Mouse (Mus musculus) embryonic fibroblast, embryonic 13.5 days (primary cell): ENCODE results near the gene Cdhr5. TPM values are rescaled to one million over a fixed set of nuclear protein-coding genes. Genes with fewer than 3 reads are reported as not detected.
A peak's percentile ranks its signal among the peaks of the same experiment; 100 is the strongest.
"Not testable (repeated sequence)": the region's sequence is repeated elsewhere in the genome, so short reads cannot be mapped to it uniquely, and the experiment has no call there.

Experiments
- H3K27ac ChIP-seq: 2 replicates; pipeline ENCODE4 v1.5.1; 2012; ENCODE audit warnings: low read length, control low read depth, inconsistent platforms; ENCODE audit not compliant: insufficient read depth
- H3K4me1 ChIP-seq: 2 replicates; pipeline ENCODE4 v1.6.1; 2011; ENCODE audit warnings: low read length; ENCODE audit not compliant: control insufficient read depth, insufficient read depth
- H3K4me3 ChIP-seq: 2 replicates; pipeline ENCODE4 v1.5.1; 2011; ENCODE audit warnings: mild to moderate bottlenecking, control low read depth, low read length; ENCODE audit not compliant: insufficient read depth
- CTCF ChIP-seq: IDR thresholded peaks from 2 replicates; pipeline ENCODE4 v1.5.1; 2011; ENCODE audit warnings: mild to moderate bottlenecking, control low read depth, low read length, moderate library complexity, borderline replicate concordance; ENCODE audit not compliant: insufficient read depth
- POLR2A ChIP-seq: IDR thresholded peaks from 2 replicates; pipeline ENCODE4 v1.6.1; 2011; ENCODE audit warnings: low read depth, mild to moderate bottlenecking, control low read depth, low read length, moderate library complexity
- polyA plus RNA-seq: library from polyadenylated mRNA; stranded (reverse); fragments of >200 nt; gene quantifications from 2 replicates; pipeline ENCODE4 v1.2.4, GENCODE M21; 2011; ENCODE audit warnings: low read depth; ENCODE audit not compliant: missing spikeins, insufficient read length

The Cdhr5 gene
- polyA plus RNA-seq, 1 experiment: not detected

DNA sequence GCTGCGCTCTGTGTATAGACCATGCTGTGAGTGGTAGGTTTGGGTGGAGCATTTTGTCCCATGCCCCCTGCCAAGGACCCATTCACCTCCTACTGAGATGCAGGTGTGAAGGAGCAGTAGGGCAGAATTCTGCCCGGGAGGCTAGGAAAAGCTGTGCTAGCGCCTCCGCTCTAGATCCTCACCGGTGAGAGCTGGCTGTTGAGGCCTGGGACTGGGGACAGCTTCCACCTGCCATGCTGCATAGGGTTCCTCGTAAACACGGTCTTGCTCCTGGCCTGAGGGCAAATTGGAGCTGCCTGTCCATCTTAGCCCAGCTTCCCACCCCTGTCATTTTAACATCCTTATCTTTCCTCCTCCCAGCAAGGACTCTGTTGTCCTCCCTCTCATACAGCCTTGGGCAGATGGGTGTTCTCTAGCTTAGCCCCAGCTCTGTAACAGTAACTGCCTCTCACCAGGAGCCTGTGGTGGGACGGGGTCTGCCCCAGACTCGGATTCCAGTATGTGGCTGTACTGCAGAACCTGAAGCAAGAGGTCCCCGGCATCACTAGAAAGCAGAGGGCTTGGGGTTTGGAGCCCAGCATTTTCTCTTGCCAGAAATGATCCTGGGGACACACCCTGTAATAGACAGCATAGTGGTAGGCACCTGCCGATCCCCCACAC is 12.4 kb downstream of the Cdhr5 start:
- H3K4me3 ChIP-seq: no peak overlapping the region
- H3K27ac ChIP-seq: no peak overlapping the region
- H3K4me1 ChIP-seq: no peaks in the 10 kb centered on the region; the same call in 1 of the 2 replicates
- TF ChIP-seq CTCF (no peak), POLR2A (no peak)

DNA sequence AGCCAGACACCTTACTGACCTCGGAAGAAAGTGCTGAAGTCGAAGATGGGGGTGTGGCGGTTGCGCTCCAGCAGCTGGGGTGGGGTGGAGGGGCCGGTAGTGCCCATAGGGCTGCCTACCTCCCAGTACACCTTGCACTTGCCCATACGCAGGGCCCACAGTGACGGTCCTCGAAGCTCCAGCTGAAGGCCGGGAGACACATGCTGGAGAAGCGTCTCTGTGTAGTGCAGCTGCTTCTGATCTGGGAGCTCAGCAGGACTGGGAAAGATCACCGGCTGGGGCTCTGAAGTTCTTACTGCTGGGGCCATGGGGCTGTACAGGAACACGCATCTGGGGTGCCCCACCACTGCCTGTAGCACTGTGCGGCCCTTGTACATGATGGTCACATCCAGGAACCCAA is 12.9 kb downstream of the Cdhr5 start:
- TF ChIP-seq POLR2A (no peak), CTCF (no peak)
- Histone ChIP-seq H3K27ac (no peak overlapping the region), H3K4me3 (no peak overlapping the region), H3K4me1 (no peaks in the 10 kb centered on the region; the same call in 1 of the 2 replicates)

DNA sequence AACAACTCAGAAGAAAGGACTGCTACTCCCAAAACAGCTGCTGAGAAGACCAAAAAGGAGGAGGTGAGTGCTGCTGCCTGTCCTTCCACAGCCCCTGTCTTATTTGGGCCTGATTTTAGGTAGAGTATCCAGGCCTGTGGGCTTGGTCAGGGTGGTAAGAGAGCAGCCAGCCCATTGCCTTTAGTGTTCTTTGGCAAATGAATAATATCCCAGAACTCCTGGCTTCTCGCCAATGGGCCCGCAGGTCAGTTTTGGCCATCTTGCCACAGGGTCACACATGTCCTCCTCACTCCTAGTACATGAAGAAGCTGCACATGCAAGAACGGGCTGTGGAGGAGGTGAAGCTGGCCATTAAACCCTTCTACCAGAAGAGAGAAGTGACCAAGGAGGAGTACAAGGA is 15.1 kb downstream of the Cdhr5 start:
- TF ChIP-seq CTCF (no peak), POLR2A (no peak)
- H3K4me3 ChIP-seq: no peak overlapping the region

DNA sequence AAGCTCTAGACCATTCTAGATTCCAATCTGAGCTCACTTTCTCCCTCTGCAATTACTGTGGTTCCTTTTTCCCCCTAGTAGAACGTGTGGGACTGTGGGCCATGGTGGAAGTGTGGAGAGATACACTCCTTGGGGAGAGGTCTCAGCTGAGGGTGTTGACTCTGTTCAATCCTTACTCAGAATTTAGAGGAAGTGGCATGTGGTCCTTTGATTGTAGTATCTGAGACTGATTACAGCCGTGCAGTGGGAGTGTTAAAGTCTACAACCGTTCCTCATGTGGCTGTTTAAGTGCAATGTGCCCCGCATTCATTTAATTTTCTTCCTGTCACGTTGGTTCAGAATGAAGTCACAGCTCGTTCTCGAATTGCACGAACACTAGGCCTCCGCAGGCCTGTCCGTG is 20.4 kb downstream of the Cdhr5 start:
- Histone ChIP-seq H3K4me1 (no peaks in the 10 kb centered on the region), H3K4me3 (no peak overlapping the region), H3K27ac (no peak overlapping the region)
- no peak for TF ChIP-seq POLR2A
- TF ChIP-seq CTCF: no peak

More for the DNA sequence above, 15.1 kb downstream of the Cdhr5 start:
- Histone ChIP-seq H3K27ac (no peak overlapping the region), H3K4me1 (no peaks in the 10 kb centered on the region; the same call in 1 of the 2 replicates)

DNA sequence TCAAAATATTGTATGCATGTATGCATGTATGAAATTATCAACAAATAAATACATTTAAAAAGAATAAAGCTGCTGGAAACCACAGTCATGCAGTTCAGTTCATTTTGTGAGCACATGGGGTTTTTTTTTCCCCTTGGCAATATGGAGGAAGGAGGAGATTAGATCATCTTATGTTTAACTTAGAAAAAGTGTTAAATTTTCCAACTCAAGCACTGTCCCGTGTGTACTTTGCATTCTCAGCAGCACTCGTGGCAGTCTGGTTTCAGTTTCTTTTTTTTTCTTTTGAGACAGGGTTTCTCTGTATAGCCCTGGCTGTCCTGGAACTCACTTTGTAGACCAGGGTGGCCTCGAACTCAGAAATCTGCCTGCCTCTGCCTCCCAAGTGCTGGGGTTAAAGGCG is 26.1 kb downstream of the Cdhr5 start:
- H3K27ac ChIP-seq, H3K4me1 ChIP-seq, H3K4me3 ChIP-seq: not testable (repeated sequence)

DNA sequence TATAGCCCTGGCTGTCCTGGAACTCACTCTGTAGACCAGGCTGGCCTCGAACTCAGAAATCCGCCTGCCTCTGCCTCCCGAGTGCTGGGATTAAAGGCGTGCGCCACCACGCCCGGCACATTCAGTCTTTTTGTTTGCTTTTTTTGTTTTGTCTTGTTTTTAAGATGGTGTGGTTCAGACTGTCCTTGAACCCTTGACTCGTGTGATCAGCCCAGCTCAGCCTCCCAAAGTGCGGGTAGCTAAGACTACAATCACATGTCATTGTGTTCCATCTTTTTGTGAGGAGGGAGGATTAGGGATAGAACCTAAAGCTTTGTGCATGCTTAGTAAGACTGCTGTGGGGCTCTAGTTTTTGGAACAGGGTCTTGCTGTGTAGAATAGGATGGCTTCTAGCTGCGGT is 45.0 kb downstream of the Cdhr5 start:
- Histone ChIP-seq H3K27ac (no peak overlapping the region), H3K4me1 (no peaks in the 10 kb centered on the region), H3K4me3 (no peak overlapping the region)
- no peak for TF ChIP-seq CTCF
- no peak for TF ChIP-seq POLR2A

DNA sequence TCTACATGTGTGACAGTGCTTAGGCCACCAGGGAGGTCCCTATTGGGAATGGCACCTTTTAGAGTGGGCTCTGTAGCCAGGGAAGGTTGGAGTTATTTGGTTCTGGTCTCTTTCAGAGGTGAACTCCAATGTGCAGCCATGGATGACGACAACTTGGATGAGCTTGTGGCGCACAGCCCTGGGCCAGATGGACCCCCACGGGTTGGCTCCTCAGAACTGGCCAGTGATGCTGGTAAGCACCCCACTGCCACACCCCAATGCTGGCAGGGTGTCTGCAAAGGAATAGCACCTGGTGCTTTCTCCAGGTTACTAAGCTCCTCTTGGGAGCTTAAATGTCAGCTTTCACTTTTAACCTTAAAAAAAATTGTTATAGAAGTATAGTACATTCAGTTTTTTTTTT is 45.5 kb downstream of the Cdhr5 start:
- no peak overlapping the region for H3K4me3 ChIP-seq
- no peak for TF ChIP-seq CTCF
- no peak for TF ChIP-seq POLR2A
- no peak overlapping the region for H3K27ac ChIP-seq
- H3K4me1 ChIP-seq: no peaks in the 10 kb centered on the region

DNA sequence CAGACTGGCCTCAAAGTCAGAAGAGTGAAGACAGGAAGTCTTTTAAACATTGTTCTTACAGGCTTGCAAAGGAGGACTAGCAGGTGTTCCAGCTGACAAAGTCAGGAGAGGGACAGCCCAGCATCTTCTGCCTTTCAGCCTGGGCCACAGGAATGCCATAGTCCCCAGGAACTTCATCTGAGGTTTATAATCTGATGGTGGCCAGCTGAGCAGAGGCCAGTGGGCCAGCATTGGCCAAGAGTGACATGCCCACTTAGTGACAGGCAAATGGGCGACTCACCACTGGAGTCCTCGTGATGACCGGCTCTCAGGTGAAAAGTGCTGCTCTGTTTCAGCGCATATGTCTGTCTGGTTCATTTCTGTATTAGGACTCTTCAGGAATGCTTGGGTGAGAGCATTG is 46.0 kb downstream of the Cdhr5 start:
- H3K4me3 ChIP-seq: 0 out of 2 replicates have a peak overlapping the region, but pooled peaks have one; percentile 3
- no peak for TF ChIP-seq POLR2A
- TF ChIP-seq CTCF: no peak
- H3K4me1 ChIP-seq: no peaks in the 10 kb centered on the region
- H3K27ac ChIP-seq: no peak overlapping the region

DNA sequence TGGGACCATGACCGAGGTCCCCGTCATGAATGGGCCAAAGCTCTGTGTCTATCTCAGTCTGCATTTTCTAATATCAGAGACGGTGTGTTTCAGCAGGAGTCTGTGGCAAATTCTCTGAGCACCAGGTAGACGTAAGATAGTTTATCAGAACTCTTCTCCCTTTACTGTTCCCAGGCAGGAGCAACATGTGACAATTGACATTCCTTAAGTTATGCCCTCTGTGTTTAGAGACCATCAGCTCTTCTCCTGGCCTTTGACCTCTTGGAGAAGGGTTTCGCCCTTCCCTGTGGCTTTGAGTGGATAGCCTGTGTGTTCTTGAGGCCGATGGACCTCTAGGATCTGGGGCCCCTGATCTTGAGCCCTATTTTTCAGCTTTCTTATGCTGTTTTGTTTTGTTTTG is 46.9 kb downstream of the Cdhr5 start:
- TF ChIP-seq POLR2A: no peak
- TF ChIP-seq CTCF: no peak
- Histone ChIP-seq H3K4me1 (no peaks in the 10 kb centered on the region), H3K27ac (no peak overlapping the region), H3K4me3 (peak overlapping the region; percentile 97)

DNA sequence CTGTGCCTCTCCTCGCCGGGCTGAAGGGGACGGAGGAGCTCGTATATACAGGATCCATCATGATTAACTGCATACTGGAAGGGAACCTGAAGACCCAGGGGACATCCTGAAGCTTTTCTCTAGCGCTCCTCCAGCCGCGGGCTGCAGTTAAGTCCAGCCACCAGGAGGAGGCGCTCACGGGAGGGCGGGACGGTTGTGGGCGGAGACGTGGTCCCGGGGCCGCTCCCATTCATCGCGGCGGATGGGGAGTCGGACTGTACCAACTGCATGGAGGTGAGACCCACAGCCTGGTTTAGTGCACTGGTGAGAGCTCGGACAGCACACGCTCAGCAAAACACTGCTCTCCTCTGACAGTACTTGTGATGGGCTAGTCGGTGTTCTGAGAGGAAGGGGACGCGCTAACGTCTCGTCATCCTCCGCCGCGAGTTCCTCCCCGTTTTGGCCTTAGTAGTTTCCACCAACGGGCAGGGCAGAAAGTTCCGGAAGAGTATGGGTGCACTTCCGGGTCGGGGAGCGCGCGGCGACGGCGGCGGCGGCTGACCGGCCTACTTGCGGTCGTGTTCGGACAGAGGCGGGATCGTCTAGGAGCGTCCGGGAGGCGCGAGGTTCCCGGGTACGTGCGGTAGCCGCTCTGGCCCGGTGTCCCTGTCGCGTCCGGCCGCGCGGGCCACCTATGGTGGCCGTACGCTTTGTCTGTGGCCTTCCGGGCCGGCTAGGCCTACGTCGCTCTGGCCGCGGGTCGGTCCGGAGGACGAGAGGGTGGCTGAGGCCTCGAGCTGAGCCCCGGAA is 48.1 kb downstream of the Cdhr5 start, which contains the start of gene Phrf1:
Gene Phrf1, plus strand, starts transcription at position 506 of the 789 bp plus-strand sequence.
- H3K27ac ChIP-seq: peak within 1 kb of the TSS; percentile 80
- TF ChIP-seq CTCF (peak; percentile 90), POLR2A (peak; percentile 66)
- H3K4me1 ChIP-seq: no peaks in the 10 kb centered on the region
- peak within 1 kb of the TSS; percentile 97 for H3K4me3 ChIP-seq
